Mouse (Mus musculus) liver, adult 2 months (tissue): ENCODE data around the gene 2700097O09Rik.

Source experiments
- CTCF ChIP-seq: fragments of 200-500 bp; IDR thresholded peaks from 2 replicates; pipeline ENCODE4 v1.5.1; 2011; ENCODE audit warnings: low read depth, low read length, control low read depth
- POLR2A ChIP-seq: fragments of 200-500 bp; IDR thresholded peaks from 2 replicates; pipeline ENCODE4 v1.6.1; 2011; ENCODE audit warnings: low read length, control low read depth; ENCODE audit not compliant: insufficient read depth; ENCODE audit errors: extremely low read depth

GRCm38 (mm10) chr12:55019421-55019877, 60.5 kb downstream of the 2700097O09Rik start:
- TF ChIP-seq POLR2A (no peak), CTCF (no peak)
